Mouse (Mus musculus): ENCODE data around the gene Pomgnt2. TPM values are rescaled to one million over a fixed set of nuclear protein-coding genes. Genes with fewer than 3 reads are reported as not detected.

Pomgnt2 gene
- polyA plus RNA-seq, 1 experiment = 16.7 TPM

DNA sequence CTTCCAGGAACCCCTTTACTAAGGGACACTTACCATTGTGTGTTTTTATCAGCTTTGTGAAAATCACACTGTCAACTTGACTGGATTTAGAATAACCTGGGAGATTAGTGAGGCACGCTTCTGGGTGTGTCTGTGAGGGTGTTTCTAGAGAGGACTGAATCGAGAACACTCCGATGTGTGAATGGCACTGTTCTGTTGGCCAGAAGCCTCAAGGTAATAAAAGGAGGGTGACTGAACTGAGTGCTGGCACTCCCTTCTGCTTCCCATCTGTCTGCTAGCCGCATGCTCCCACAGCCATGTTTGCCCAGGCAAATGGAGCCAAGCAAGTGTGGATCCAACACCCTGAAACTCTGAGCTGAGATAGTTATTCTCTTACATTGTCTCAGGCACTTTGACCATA is 1.1 kb upstream of the Pomgnt2 start:
- no peaks in the 10 kb centered on the region for H3K27me3 ChIP-seq (replicated peaks; ENCODE audit: control insufficient read depth, insufficient read depth, low read length)
- 0 out of 2 replicates have a peak, but pooled peaks cover 3% of the 10 kb centered on the region for H3K4me1 ChIP-seq (ENCODE audit: control insufficient read depth, insufficient read depth, low read length)
- H3K4me3 ChIP-seq (ENCODE audit: insufficient read depth, low read depth, low read length) = no peak overlapping the region
- 59% methylated on average over 4 of the region's 4 CpGs for WGBS
- H3K36me3 ChIP-seq (ENCODE audit: control insufficient read depth, insufficient read depth, low read length) = no peaks in the 10 kb centered on the region
- no peak overlapping the region for H3K27ac ChIP-seq (ENCODE audit: insufficient read depth, low read depth, low read length)
- no peak for DNase-seq
- TF ChIP-seq POLR2A (IDR thresholded peaks at IDR 0.05; ENCODE audit: low read depth, low read length) (no peak), CTCF (conservative IDR thresholded peaks at IDR 0.05; ENCODE audit: insufficient read depth, insufficient read length, low read depth, low read length) (no peak)

DNA sequence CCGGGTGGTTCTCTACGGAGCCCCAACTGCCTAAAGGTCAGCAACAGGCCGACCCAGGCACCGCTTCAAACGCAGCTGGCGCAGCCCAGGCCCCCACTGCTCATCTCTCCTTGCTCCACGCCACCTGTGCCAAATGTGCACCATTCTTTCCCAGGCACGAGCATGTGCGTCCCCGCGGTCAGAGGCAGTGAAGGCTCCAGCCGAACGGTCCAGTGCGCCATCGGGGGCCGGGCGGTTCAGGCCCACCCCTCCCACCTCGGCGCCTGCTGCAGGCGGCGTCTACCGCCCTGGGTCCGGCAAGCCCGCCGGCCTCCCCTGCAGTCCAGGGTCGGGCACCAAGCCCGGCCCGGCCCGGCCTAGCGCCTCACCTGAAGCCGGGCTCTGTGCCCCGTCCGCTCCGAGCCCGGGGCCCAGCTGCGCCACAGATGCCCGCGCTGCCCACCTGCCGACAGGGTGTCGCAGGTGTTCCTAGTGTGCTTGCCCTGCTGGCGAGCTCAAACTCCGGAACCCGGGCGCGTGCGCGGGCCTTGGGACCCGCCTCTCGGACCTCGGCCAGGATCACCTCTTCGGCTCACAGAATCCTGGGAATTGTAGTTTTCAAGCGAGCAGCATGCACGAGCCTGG is 1.3 kb downstream of the Pomgnt2 start:
- Histone ChIP-seq H3K4me3 (ENCODE audit: insufficient read depth, low read depth, low read length) (peak overlapping the region; percentile 70), H3K4me1 (ENCODE audit: control insufficient read depth, insufficient read depth, low read length) (0 out of 2 replicates have a peak, but pooled peaks cover 3% of the 10 kb centered on the region), H3K36me3 (ENCODE audit: control insufficient read depth, insufficient read depth, low read length) (no peaks in the 10 kb centered on the region), H3K27me3 (replicated peaks; ENCODE audit: control insufficient read depth, insufficient read depth, low read length) (no peaks in the 10 kb centered on the region), H3K27ac (ENCODE audit: insufficient read depth, low read depth, low read length) (no peak overlapping the region)
- peak; percentile 94 for DNase-seq
- under 1% methylated on average over 53 of the region's 53 CpGs for WGBS
- TF ChIP-seq CTCF (conservative IDR thresholded peaks at IDR 0.05; ENCODE audit: insufficient read depth, insufficient read length, low read depth, low read length) (0 out of 2 replicates have a peak, but pooled peaks have one; percentile 9), POLR2A (IDR thresholded peaks at IDR 0.05; ENCODE audit: low read depth, low read length) (no peak)

DNA sequence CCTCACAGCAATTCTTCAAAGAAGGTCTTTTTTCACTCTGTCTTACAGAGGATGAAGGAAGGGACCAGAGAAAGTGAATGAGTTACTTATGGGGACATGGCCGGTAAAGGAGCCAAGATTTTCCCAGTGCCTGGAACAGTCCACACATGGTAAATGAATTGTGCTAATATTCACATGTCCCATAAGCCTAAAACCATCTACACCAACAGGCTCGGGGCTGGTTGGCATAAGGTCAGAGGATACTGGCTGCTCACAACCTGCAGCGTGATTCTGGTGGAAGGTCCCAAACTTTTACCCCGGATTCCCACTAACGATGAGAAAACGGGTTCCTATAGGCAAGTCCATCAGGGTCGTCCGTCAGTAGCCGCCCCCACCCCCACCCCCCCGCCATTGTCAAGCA is 1.8 kb downstream of the Pomgnt2 start:
- no peaks in the 10 kb centered on the region for H3K36me3 ChIP-seq (ENCODE audit: control insufficient read depth, insufficient read depth, low read length)
- H3K4me3 ChIP-seq (ENCODE audit: insufficient read depth, low read depth, low read length) = peak overlapping the region; percentile 70
- 0 out of 2 replicates have a peak, but pooled peaks cover 3% of the 10 kb centered on the region for H3K4me1 ChIP-seq (ENCODE audit: control insufficient read depth, insufficient read depth, low read length)
- no peak overlapping the region for H3K27ac ChIP-seq (ENCODE audit: insufficient read depth, low read depth, low read length)
- TF ChIP-seq CTCF (conservative IDR thresholded peaks at IDR 0.05; ENCODE audit: insufficient read depth, insufficient read length, low read depth, low read length) = no peak
- no peak for TF ChIP-seq POLR2A (IDR thresholded peaks at IDR 0.05; ENCODE audit: low read depth, low read length)
- DNase-seq = no peak
- WGBS = 11% methylated on average over 10 of the region's 10 CpGs
- H3K27me3 ChIP-seq (replicated peaks; ENCODE audit: control insufficient read depth, insufficient read depth, low read length) = no peaks in the 10 kb centered on the region

DNA sequence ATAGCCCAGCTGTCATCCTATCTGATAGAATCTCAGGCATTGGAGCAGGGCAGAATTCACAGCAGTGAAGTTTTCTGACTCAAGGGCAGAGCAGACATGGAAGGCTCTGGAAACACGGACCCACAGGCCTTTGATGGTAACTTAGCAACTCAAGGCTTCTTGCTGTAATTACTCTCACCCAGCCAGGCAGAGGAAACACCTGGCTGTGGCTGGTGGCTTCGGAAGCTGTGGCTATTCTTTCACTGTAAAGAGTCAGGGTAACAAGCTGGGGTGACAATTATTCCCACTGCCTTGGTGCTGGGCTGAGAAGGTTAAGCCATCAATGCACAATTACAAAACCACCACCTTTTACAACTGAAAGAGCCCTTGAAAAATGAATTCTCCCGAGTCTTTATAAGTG is 3.9 kb downstream of the Pomgnt2 start:
- Histone ChIP-seq H3K27ac (ENCODE audit: insufficient read depth, low read depth, low read length) (no peak overlapping the region), H3K4me1 (ENCODE audit: control insufficient read depth, insufficient read depth, low read length) (0 out of 2 replicates have a peak, but pooled peaks cover 3% of the 10 kb centered on the region), H3K4me3 (ENCODE audit: insufficient read depth, low read depth, low read length) (no peak overlapping the region), H3K36me3 (ENCODE audit: control insufficient read depth, insufficient read depth, low read length) (no peaks in the 10 kb centered on the region), H3K27me3 (replicated peaks; ENCODE audit: control insufficient read depth, insufficient read depth, low read length) (no peaks in the 10 kb centered on the region)
- no peak for DNase-seq
- 66% methylated on average over 3 of the region's 3 CpGs for WGBS
- TF ChIP-seq POLR2A (IDR thresholded peaks at IDR 0.05; ENCODE audit: low read depth, low read length) (no peak), CTCF (conservative IDR thresholded peaks at IDR 0.05; ENCODE audit: insufficient read depth, insufficient read length, low read depth, low read length) (no peak)

DNA sequence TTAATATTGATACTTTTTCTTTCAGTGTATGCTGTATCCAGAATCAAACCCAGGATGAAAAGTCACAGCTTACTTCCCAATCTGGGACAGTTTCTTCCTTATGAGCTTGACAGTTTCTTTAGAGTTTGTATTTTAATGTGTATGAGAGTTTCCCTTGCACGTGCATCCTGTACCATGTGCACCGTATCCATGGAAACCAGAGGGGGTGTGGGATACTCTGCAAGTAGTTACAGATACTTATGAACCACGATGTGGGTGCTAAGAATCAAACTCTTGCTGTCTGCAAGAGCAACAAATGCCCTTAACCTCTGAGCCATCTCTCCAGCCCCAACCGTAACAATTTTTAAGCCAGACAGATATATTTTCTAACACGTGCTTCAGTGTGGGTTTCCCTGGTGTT is 5.9 kb downstream of the Pomgnt2 start:
- Histone ChIP-seq H3K4me3 (ENCODE audit: insufficient read depth, low read depth, low read length) (no peak overlapping the region), H3K27me3 (replicated peaks; ENCODE audit: control insufficient read depth, insufficient read depth, low read length) (no peaks in the 10 kb centered on the region), H3K27ac (ENCODE audit: insufficient read depth, low read depth, low read length) (no peak overlapping the region), H3K36me3 (ENCODE audit: control insufficient read depth, insufficient read depth, low read length) (no peaks in the 10 kb centered on the region), H3K4me1 (ENCODE audit: control insufficient read depth, insufficient read depth, low read length) (0 out of 2 replicates have a peak, but pooled peaks cover 3% of the 10 kb centered on the region)
- TF ChIP-seq CTCF (conservative IDR thresholded peaks at IDR 0.05; ENCODE audit: insufficient read depth, insufficient read length, low read depth, low read length) (no peak), POLR2A (IDR thresholded peaks at IDR 0.05; ENCODE audit: low read depth, low read length) (no peak)
- no peak for DNase-seq
- 62% methylated on average over 5 of the region's 5 CpGs for WGBS

DNA sequence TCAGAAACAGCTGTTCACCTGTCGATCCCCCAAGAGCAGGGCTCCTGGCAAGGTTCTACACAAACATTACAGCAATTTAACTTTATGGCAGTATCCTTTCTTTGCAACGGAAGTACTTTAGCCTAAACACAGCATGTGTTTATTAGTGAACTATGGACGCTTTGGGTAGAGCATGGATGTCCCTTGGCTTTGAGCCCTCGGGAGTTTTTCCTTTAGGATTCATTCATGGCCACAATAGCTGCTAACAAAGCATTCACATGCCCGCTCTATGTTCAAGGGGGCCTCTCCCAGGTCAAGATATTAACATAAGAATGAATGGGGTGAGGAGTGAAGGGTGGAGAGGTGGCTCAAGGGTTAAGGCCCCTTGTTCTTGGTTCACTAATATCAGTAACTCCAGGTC is 7.4 kb downstream of the Pomgnt2 start:
- Histone ChIP-seq H3K4me1 (ENCODE audit: control insufficient read depth, insufficient read depth, low read length) (no peaks in the 10 kb centered on the region), H3K27me3 (replicated peaks; ENCODE audit: control insufficient read depth, insufficient read depth, low read length) (no peaks in the 10 kb centered on the region), H3K36me3 (ENCODE audit: control insufficient read depth, insufficient read depth, low read length) (no peaks in the 10 kb centered on the region), H3K4me3 (ENCODE audit: insufficient read depth, low read depth, low read length) (no peak overlapping the region), H3K27ac (ENCODE audit: insufficient read depth, low read depth, low read length) (no peak overlapping the region)
- DNase-seq = no peak
- TF ChIP-seq POLR2A (IDR thresholded peaks at IDR 0.05; ENCODE audit: low read depth, low read length) = no peak
- TF ChIP-seq CTCF (conservative IDR thresholded peaks at IDR 0.05; ENCODE audit: insufficient read depth, insufficient read length, low read depth, low read length) = no peak
- WGBS = 60% methylated on average over 5 of the region's 5 CpGs

DNA sequence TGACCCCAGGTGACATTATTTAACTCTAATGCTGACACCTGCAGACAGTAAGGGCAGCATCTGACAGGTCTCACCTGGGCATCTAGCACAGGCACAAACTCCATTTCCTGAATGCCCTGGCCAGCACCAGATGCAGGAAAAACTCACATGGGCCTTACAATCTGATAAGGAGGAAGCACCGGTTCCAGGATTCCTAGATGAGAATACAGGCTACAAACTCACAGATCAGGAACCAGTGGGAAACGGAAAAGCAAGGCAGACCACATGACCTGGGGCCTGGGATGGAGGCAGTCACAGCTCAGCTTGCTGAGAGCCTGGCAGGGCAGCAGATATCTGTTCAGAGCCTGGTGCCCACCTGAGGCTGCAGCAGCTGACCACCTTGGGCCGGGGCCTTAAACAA is 8.0 kb downstream of the Pomgnt2 start:
- Histone ChIP-seq H3K27ac (ENCODE audit: insufficient read depth, low read depth, low read length) (no peak overlapping the region), H3K4me3 (ENCODE audit: insufficient read depth, low read depth, low read length) (no peak overlapping the region), H3K36me3 (ENCODE audit: control insufficient read depth, insufficient read depth, low read length) (no peaks in the 10 kb centered on the region), H3K27me3 (replicated peaks; ENCODE audit: control insufficient read depth, insufficient read depth, low read length) (no peaks in the 10 kb centered on the region), H3K4me1 (ENCODE audit: control insufficient read depth, insufficient read depth, low read length) (no peaks in the 10 kb centered on the region)
- 64% methylated on average over 3 of the region's 3 CpGs for WGBS
- DNase-seq = no peak
- TF ChIP-seq POLR2A (IDR thresholded peaks at IDR 0.05; ENCODE audit: low read depth, low read length) = no peak
- TF ChIP-seq CTCF (conservative IDR thresholded peaks at IDR 0.05; ENCODE audit: insufficient read depth, insufficient read length, low read depth, low read length) = no peak

All from kidney, adult 2 months (tissue).